Mouse (Mus musculus): ENCODE data around the gene Sco2.

Gene Sco2

GRCm38 (mm10) chr15:89323656-89324055 lies 50.0 kb downstream of the Sco2 start:
- no peak for DNase-seq (ENCODE audit: low spot score)

GRCm38 (mm10) chr15:89322670-89323522 lies 50.8 kb downstream of the Sco2 start, which contains the start of gene Adm2:
Gene Adm2, plus strand, starts transcription at chr15:89322720.
- DNase-seq (ENCODE audit: low spot score) = no peak
